Mouse (Mus musculus): ENCODE measurements around the gene Vamp1. TPM values are rescaled to one million over a fixed set of nuclear protein-coding genes. Genes with fewer than 3 reads are reported as not detected.

The Vamp1 gene
- total RNA-seq, 1 experiment from 2014 or later, result 15.5 TPM

DNA sequence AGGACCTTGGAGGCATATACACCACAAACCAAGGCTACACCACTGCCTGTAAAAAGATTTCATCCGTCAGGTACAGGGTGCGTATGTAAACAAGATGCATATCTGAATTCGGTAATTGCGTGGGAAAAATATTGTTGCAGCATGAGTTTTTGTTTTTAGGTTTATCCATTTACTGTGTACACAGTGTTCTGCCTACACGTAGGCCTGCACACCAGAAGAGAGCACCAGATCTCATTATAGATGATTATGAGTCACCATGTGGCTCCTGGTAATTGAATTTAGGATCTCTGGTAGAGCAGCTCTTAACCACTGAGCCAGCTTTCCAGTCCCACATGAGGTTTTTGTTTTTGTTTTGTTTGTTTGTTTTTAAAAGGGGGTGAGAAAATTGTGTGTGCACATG lies 18.2 kb upstream of the Vamp1 start:
- no peak for ATAC-seq (replicated peaks; ENCODE audit: insufficient number of reproducible peaks, low FRiP score, low TSS enrichment, poor library complexity, severe bottlenecking)

DNA sequence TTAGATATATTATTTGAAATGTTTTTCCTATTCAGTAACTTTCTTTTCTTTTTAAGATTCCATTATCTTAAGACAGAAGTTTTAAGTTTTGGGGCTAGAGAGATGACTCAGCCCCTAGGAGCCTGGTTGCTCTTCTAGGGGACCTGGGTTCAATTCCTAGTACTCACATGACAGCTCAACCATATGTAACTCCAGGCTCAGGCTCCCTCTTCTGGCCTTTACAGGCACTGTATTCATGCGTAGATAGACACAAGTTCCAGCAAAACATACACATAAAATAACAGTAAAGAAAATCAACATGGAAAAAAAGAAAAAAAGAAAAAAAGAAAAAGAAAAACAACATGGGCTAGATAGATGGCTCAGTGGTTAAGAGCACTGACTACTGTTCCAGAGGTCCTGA lies 4.9 kb upstream of the Vamp1 start:
- ATAC-seq (replicated peaks; ENCODE audit: insufficient number of reproducible peaks, low FRiP score, low TSS enrichment, poor library complexity, severe bottlenecking), result no peak

DNA sequence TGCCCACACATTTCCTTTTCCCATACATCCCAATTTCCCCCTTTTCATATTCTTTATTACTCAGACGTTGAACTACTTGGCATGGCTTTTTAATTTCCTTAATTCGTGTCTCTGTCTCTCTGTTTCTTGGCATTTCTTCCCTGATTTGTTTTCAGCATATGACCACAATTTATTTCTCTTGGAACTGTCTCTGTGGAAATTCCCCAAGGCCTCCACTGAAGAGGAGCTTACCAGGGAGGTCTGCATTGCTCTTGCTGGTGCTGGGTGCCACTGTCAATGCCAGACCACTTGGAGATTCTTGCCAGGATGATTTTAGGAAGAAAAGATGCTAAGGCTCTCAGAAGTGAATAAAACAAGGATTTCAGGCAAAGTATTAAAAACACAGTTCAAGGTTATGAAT lies 2.7 kb upstream of the Vamp1 start:
- no peak for ATAC-seq (replicated peaks; ENCODE audit: insufficient number of reproducible peaks, low FRiP score, low TSS enrichment, poor library complexity, severe bottlenecking)

- ATAC-seq (replicated peaks; ENCODE audit: insufficient number of reproducible peaks, low FRiP score, low TSS enrichment, poor library complexity, severe bottlenecking), result no peak
Observed at GRCm38 (mm10) chr6:125213129-125213528, 2.2 kb upstream of the Vamp1 start.

DNA sequence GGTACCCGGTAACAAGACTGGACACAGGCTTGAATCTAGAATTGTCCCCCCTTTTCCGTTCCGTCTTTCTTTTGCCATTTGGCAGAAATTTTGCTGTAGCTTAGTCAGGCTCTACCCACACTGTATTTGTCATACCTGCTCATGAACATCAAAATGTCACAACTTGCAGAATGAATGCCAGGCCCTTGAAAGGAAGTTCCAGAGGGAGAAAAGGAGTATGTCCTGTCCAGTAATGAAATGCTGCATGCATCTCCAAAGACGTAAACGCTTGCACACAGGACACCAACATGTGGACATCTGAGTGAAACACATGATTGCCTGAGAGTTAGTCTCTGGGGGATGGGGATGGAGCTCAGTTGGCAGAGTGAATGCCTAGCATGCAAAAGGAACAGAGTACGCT lies 1.6 kb upstream of the Vamp1 start:
- no peak for ATAC-seq (replicated peaks; ENCODE audit: insufficient number of reproducible peaks, low FRiP score, low TSS enrichment, poor library complexity, severe bottlenecking)

GRCm38 (mm10) chr6:125216898-125217297 lies 1.5 kb downstream of the Vamp1 start:
- no peak for ATAC-seq (replicated peaks; ENCODE audit: insufficient number of reproducible peaks, low FRiP score, low TSS enrichment, poor library complexity, severe bottlenecking)

DNA sequence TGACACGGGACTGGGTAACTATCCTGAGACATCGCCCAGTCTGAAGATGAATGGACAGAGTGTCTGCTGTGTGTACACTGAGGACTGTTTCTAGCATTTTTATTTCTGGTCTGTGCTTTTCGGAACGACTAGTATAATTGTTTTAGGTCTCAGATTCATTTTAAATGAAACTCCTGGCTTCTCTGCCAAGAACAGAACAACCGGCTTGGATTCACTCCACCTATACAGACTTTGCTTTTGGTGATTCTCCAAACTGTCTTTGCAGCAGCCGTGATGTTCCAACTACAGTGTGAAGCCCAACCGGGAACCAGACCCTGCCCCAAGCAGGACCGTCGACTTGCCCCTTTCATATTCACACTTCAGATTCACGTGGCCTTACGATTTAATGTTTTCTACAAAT lies 2.5 kb downstream of the Vamp1 start:
- ATAC-seq (replicated peaks; ENCODE audit: insufficient number of reproducible peaks, low FRiP score, low TSS enrichment, poor library complexity, severe bottlenecking), result no peak

GRCm38 (mm10) chr6:125218963-125219362 lies 3.6 kb downstream of the Vamp1 start:
- peak; percentile 44 for ATAC-seq (replicated peaks; ENCODE audit: insufficient number of reproducible peaks, low FRiP score, low TSS enrichment, poor library complexity, severe bottlenecking)

DNA sequence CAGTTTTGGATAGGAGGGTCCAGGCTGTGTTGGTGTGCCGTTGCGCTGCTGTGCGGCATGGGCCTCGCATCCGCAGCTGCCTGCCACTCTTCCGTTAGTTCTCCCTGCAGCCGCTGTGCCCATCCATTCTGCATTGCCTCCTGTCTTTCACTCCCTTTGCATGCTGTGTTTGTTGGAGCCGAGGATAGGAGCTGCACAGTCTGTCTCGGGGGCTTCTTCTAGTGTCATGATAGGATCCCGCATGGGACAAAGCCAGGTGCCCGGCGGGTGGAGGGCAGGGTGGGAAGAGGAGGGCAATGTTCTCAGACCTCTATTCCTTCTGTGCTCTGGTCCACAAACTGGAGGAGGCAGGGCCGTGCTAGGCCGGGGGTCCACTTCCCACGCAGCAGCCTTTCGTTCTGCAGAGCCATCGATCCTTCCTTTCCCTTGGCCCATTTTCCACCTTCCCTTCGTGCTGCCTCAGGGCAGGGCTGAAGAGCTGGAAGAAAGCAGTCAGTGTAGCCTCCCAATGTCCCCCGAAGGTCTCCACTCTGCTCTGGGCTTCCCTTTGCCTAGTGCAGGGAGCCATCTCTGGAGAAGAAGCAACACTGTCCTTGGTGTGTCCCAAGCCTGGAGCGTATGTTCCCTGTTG lies 5.9 kb downstream of the Vamp1 start:
- no peak for ATAC-seq (replicated peaks; ENCODE audit: insufficient number of reproducible peaks, low FRiP score, low TSS enrichment, poor library complexity, severe bottlenecking)

GRCm38 (mm10) chr6:125222146-125222545 lies 6.8 kb downstream of the Vamp1 start:
- ATAC-seq (replicated peaks; ENCODE audit: insufficient number of reproducible peaks, low FRiP score, low TSS enrichment, poor library complexity, severe bottlenecking), result no peak

GRCm38 (mm10) chr6:125222577-125222976 lies 7.2 kb downstream of the Vamp1 start:
- no peak for ATAC-seq (replicated peaks; ENCODE audit: insufficient number of reproducible peaks, low FRiP score, low TSS enrichment, poor library complexity, severe bottlenecking)

GRCm38 (mm10) chr6:125225518-125226115 lies 10.3 kb downstream of the Vamp1 start:
- no peak for ATAC-seq (replicated peaks; ENCODE audit: insufficient number of reproducible peaks, low FRiP score, low TSS enrichment, poor library complexity, severe bottlenecking)

- no peak for ATAC-seq (replicated peaks; ENCODE audit: insufficient number of reproducible peaks, low FRiP score, low TSS enrichment, poor library complexity, severe bottlenecking)
Observed at GRCm38 (mm10) chr6:125230571-125230970, 15.2 kb downstream of the Vamp1 start.

GRCm38 (mm10) chr6:125231117-125232044 lies 16.0 kb downstream of the Vamp1 start, which contains the start of gene Tapbpl:
TSS of gene Tapbpl (minus strand) at chr6:125231860.
- peak; percentile 54 for ATAC-seq (replicated peaks; ENCODE audit: insufficient number of reproducible peaks, low FRiP score, low TSS enrichment, poor library complexity, severe bottlenecking)

GRCm38 (mm10) chr6:125232045-125232437 lies 16.7 kb downstream of the Vamp1 start:
- ATAC-seq (replicated peaks; ENCODE audit: insufficient number of reproducible peaks, low FRiP score, low TSS enrichment, poor library complexity, severe bottlenecking), result no peak

DNA sequence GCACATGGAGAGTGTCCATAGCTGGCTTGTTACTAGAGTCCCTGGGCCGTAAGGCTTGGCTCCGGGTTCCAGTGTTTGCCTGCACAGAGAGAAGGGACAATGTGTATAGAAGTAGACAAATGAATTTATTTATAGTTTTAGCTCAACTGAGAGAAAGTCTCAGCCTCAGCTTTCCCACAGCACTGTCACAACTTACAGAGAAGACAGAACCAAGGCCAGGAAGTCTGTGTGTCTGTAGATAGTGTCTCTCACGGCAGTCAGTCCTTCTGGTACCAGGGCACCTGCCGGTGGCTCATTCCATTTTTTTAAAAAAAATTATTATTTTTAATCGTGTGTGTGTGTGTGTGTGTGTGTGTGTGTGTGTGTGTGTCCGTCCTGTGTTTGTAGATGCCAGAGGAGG lies 17.2 kb downstream of the Vamp1 start:
- no peak for ATAC-seq (replicated peaks; ENCODE audit: insufficient number of reproducible peaks, low FRiP score, low TSS enrichment, poor library complexity, severe bottlenecking)

DNA sequence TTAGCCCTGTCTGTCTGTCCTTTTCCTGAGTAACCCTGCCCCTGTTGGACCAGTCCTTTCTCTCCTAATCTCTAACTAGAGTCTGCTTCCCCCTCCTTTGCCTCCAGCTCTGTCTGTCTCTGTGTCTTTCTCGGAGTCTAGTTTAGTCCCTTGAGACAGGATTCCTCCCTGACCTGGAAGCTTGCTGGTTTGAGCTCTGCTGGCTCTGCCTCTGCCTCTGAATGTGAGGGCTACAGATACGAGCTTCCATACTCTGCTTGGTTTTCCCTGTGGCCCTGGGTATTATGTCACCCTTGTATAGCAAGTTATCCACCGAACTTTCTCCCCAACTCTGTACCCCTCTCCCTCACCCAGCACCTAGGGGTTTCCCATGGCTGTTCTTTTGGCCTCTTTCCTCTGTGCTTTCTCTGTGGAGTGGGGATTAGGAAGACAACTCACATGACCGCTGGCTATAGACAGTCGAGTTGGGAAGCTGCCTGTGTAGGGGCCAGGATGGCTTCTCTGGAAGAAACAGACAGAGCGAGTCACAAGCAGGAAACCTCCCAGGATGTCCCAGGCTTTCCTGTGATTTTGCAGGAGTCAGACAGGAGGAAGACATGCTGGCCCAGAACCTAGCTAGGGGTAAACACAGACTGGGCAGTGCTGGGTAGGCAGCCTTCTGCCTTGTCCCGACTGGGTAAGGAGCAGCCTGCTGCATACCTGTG lies 18.6 kb downstream of the Vamp1 start:
- no peak for ATAC-seq (replicated peaks; ENCODE audit: insufficient number of reproducible peaks, low FRiP score, low TSS enrichment, poor library complexity, severe bottlenecking)

- no peak for ATAC-seq (replicated peaks; ENCODE audit: insufficient number of reproducible peaks, low FRiP score, low TSS enrichment, poor library complexity, severe bottlenecking)
Observed at GRCm38 (mm10) chr6:125234520-125234828, 19.1 kb downstream of the Vamp1 start.

DNA sequence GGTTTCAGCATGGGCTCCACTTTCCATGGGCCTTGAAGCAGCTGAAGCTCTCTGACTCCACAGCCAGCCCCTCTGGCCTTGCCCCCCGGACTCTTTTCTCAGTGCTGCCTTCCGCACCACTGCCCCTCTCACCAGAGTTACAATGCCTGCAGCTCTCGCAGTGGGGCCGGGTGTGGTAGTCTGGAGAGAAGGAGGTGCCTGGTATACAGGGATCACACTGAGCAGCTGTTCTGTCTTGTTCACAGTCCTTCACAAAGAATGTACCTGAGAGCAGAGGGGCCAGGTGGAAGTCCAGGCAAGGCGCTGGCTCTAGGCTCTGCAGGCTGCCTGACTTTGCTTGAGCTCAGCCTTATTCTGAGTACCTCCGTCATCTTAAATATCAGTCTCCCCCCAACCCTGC lies 21.0 kb downstream of the Vamp1 start:
- no peak for ATAC-seq (replicated peaks; ENCODE audit: insufficient number of reproducible peaks, low FRiP score, low TSS enrichment, poor library complexity, severe bottlenecking)
